Mouse (Mus musculus) right cerebral cortex, adult 2 months (tissue): Measurements from ENCODE around the gene Lsm7.

ENCODE experiments used
- DNase-seq, 2 experiments: peaks; one replicate each; pipeline ENCODE4 v3.0.0; 2021 to 2022; ENCODE audit warnings: low spot score in 2 of 2

The Lsm7 gene

DNA sequence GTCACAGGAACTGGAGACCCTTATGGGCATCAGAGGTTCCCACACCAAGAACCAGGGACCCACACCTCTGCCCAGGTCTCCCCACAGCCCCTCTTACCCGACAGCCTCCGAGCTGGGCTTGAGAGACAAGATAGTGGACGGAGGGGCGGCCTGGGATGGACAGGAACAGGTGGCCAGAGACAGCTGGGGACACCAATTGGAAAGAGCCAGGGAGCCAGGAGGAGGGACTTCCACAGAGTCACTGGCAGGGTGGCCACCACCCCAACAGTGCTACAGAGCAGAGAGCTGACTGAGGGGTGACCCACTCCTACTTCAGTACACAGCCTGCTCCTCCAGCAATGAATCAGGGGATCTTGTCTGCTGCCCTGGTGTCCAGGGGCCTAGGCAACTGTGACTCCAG is 41.6 kb downstream of the Lsm7 start, which contains the start of gene Jsrp1:
Gene Jsrp1 (minus strand): TSS at position 133 of the 400 bp plus-strand sequence.
- no peak for DNase-seq

GRCm38 (mm10) chr10:80812391-80813041 is 42.5 kb downstream of the Lsm7 start:
- DNase-seq: no peak

DNA sequence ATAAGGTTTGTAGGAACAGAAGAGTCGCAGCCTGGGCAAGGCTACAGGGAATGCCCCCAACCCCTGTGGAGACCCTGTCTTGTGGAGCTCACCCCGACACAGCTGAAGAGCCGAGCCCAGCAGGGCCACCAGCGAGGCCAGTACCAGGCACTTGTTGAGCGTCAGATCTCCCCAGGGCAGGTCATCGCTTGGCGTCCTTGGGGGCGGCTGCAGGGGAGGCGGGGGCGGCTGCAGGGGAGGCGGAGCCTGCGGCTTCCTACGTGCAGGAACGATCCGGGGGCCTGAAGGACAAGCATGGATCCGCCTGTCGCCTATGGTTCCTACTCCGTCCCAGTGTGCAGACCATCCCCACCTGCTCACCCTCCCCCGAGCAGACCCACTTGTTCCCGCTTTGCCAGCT is 44.9 kb downstream of the Lsm7 start:
- no peak for DNase-seq

GRCm38 (mm10) chr10:80808985-80809632 is 45.9 kb downstream of the Lsm7 start:
- peak; percentile 49 to 64 for DNase-seq

- DNase-seq: peak in 1 of 2 experiments; percentile 44
These were observed 46.7 kb downstream of the Lsm7 start for GRCm38 (mm10) chr10:80808099-80808984.

DNA sequence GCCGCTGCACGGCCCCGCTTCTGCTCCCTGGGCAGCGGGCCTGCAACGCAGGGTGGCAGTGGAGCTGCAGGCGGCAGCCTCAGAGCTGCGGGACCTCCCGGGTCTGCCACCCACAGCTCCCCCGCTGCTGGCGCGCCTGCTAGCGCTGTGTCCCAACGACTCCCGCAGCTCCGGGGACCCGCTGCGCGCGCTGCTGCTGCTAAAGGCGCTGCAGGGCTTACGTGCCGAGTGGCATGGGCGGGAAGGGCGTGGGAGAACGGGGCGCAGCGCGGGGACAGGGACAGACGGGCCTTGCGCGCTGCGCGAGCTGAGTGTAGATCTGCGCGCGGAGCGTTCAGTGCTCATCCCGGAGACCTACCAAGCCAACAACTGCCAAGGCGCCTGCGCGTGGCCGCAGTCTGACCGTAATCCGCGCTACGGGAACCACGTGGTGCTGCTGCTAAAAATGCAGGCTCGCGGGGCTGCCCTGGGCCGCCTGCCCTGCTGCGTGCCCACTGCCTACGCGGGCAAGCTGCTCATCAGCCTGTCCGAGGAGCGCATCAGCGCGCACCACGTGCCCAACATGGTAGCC is 47.9 kb downstream of the Lsm7 start:
- DNase-seq: peak; percentile 87 to 91

DNA sequence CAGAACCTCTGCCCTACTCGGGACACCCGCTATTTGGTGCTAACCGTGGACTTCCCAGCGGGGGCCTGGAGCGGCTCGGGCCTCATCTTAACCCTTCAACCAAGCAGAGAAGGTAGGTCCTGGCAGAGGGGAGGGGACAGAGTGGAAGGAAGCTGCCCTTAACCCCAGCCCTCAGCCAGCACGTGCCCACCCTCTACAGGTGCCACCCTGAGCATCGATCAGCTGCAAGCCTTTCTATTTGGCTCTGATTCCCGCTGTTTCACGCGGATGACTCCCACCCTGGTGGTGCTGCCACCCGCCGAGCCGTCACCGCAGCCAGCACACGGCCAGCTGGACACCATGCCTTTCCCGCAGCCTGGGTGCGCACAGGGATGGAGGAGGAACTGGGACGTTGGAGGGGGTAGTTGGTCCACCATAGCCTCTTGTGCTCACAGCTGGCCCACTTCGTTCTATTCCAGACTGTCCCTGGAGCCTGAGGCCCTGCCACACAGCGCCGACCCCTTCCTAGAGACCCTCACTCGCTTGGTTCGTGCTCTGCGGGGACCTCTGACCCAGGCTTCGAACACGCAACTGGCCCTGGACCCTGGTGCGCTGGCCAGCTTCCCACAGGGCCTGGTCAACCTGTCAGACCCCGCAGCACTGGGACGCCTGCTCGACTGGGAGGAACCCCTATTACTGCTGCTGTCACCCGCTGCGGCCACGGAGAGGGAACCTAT is 48.5 kb downstream of the Lsm7 start:
- DNase-seq: no peak

DNA sequence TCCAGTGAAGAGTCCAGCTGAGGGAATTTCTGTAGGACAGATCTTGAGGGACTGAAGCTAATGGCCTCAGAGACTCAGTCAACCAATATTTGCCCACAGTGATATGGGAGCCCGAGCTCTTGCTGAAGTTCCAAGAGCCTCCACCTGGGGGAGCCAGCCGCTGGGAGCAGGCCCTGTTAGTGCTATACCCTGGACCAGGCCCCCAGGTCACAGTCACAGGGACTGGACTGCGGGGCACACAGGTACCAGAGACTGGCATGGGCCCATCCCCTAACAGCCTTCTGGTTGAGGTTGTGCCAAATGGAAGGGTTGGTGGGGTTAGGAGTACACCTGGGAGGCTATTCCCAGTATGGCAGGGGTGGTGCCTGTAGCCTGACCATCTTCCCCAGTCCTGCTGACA is 49.1 kb downstream of the Lsm7 start:
- DNase-seq: peak; percentile 78 to 81

DNA sequence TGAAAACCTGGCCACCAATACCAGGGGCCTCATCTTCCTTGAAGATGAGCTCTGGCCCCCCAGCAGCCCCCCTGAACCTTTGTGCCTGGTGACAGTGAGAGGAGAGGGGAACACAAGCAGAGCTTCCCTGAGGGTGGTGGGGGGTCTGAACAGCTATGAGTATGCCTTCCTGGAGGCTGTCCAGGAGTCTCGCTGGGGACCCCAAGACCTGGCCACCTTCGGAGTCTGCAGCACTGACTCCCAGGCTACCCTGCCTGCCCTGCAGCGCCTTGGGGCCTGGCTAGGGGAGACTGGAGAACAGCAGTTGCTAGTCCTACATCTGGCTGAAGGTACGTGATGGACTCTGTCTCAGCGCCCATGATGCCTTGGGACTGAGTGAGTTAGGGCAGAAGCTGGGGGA is 49.7 kb downstream of the Lsm7 start:
- no peak for DNase-seq

DNA sequence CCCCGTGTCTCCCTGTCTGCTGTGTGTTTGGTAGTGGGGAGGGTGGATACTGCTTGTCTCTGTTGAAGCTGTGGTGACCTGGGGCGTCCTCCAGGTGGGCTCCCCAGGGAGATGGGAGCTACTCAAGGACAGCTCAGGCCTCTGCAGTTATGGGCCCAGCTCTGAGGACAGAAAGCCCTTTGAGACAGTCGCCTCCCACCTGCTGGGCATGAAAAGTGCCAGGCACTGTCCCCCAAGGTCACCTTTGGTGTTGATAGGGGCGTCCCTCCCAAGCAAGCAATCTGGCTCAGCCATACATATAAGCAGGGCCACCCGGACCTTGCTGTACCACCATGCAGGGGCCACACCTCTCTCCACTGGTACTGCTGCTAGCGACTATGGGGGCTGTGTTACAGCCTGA is 50.1 kb downstream of the Lsm7 start, which contains the start of gene Amh:
Gene Amh (plus strand): TSS at position 328 of the 400 bp plus-strand sequence.
- DNase-seq: no peak

GRCm38 (mm10) chr10:80804340-80804739 is 50.7 kb downstream of the Lsm7 start:
- no peak for DNase-seq

GRCm38 (mm10) chr10:80802996-80803395 is 52.0 kb downstream of the Lsm7 start:
- DNase-seq: no peak
